Comparison of ENCODE assay signal across 8 mouse cellular contexts in the genomic region with DNA sequence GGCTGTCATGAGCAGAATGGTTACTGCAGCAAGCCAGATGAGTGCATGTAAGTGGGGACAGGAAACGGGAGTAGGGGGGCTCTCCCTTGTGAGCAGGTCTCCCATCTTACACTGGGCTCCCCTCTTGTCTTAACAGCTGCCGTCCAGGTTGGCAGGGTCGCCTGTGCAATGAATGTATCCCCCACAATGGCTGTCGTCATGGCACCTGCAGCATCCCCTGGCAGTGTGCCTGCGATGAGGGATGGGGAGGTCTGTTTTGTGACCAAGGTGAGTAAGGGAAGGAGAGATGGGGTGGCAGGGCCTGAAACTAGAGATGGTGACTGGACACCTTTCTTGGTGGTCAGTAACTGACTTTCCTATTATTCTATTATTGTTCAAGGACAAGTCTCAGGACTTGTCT. TPM values are rescaled to one million over a fixed set of nuclear protein-coding genes. Genes with fewer than 3 reads are reported as not detected.
A peak's percentile ranks its signal among the peaks of the same experiment; 100 is the strongest.
DNase-seq lines count a peak whose midpoint lies in the region; ATAC-seq and TF ChIP-seq lines count a peak whose summit lies in the region.

No protein-coding gene starts in this region.

- peak overlapping the region; percentile 31; the same call in 1 of the 2 replicates for H3K27ac ChIP-seq in lung, embryonic 14.5 days (ENCODE audit: low read depth)
- H3K27ac ChIP-seq in limb, embryonic 12.5 days = no peak overlapping the region
- H3K27ac ChIP-seq in stomach, embryonic 15.5 days = peak overlapping the region; percentile 57

- H3K9ac ChIP-seq in lung, embryonic 14.5 days = no peak overlapping the region
- no peak overlapping the region for H3K9ac ChIP-seq in limb, embryonic 12.5 days (replicated peaks)
- H3K9ac ChIP-seq in stomach, embryonic 15.5 days = no peak overlapping the region

- peak overlapping the region; percentile 92 for H3K4me2 ChIP-seq in lung, embryonic 14.5 days
- peak overlapping the region; percentile 4; the same call in 1 of the 2 replicates for H3K4me2 ChIP-seq in limb, embryonic 12.5 days
- peak overlapping the region; percentile 96 for H3K4me2 ChIP-seq in stomach, embryonic 15.5 days

- intact Hi-C loops in left cerebral cortex, postnatal 14 days (cut with DNase I) = no loop called here

- no peak for TF ChIP-seq CTCF in lung, embryonic 14.5 days (IDR thresholded peaks at IDR 0.05; ENCODE audit: low read depth)

- peaks cover 60% of the 10 kb centered on the region for H3K27me3 ChIP-seq in lung, embryonic 14.5 days (ENCODE audit: insufficient read depth, low read length)
- H3K27me3 ChIP-seq in limb, embryonic 12.5 days = peaks cover 92% of the 10 kb centered on the region
- peaks cover 50% of the 10 kb centered on the region for H3K27me3 ChIP-seq in stomach, embryonic 15.5 days (replicated peaks)

- ATAC-seq in lung, embryonic 14.5 days (ENCODE audit: insufficient read depth) = no peak
- ATAC-seq in limb, embryonic 12.5 days (ENCODE audit: insufficient number of reproducible peaks, insufficient read depth, low FRiP score, low TSS enrichment, low read depth) = no peak
- no peak for ATAC-seq in stomach, embryonic 15.5 days (ENCODE audit: insufficient read depth, low FRiP score, low read depth)

- peak; percentile 38 for DNase-seq in cerebellum, adult 11-12 months
- no peak for DNase-seq in cerebellum, postnatal 25 days
- DNase-seq in lung, embryonic 14.5 days = no peak
- DNase-seq in lung, postnatal 10 days = no peak
- DNase-seq in left cerebral cortex, postnatal 14 days (ENCODE audit: low spot score in 2 of 2) = no peak
- DNase-seq in embryo, embryonic 10.5 days (ENCODE audit: low spot score) = no peak

- no peaks in the 10 kb centered on the region for H3K9me3 ChIP-seq in lung, embryonic 14.5 days (ENCODE audit: low read depth, low read length)
- no peaks in the 10 kb centered on the region for H3K9me3 ChIP-seq in limb, embryonic 12.5 days
- no peaks in the 10 kb centered on the region for H3K9me3 ChIP-seq in stomach, embryonic 15.5 days

- WGBS in lung, embryonic 14.5 days = 28% methylated on average over 5 of the region's 5 CpGs
- 36% methylated on average over 5 of the region's 5 CpGs for WGBS in limb, embryonic 12.5 days
- 33% methylated on average over 5 of the region's 5 CpGs for WGBS in stomach, embryonic 15.5 days

- H3K36me3 ChIP-seq in lung, embryonic 14.5 days (ENCODE audit: insufficient read depth) = peaks cover 13% of the 10 kb centered on the region
- H3K36me3 ChIP-seq in limb, embryonic 12.5 days = no peaks in the 10 kb centered on the region
- no peaks in the 10 kb centered on the region for H3K36me3 ChIP-seq in stomach, embryonic 15.5 days

- peak overlapping the region; percentile 57; the same call in 1 of the 2 replicates for H3K4me3 ChIP-seq in lung, embryonic 14.5 days (ENCODE audit: low read depth, low read length)
- no peak overlapping the region for H3K4me3 ChIP-seq in limb, embryonic 12.5 days (replicated peaks)
- peak overlapping the region; percentile 52; the same call in 1 of the 2 replicates for H3K4me3 ChIP-seq in stomach, embryonic 15.5 days (replicated peaks)

- H3K4me1 ChIP-seq in lung, embryonic 14.5 days (ENCODE audit: insufficient read depth) = peaks cover 16% of the 10 kb centered on the region
- H3K4me1 ChIP-seq in limb, embryonic 12.5 days (replicated peaks) = peaks cover 42% of the 10 kb centered on the region
- H3K4me1 ChIP-seq in stomach, embryonic 15.5 days = peaks cover 35% of the 10 kb centered on the region

RNA-seq across cellular contexts. Expression of gene Dll4, which starts 3.0 kb away (rescaled TPM):
- 8.1 and 10.0 TPM in 2 replicates for polyA plus RNA-seq in lung, embryonic 14.5 days (2014; fragmentation: Nextera tagmentation; extraction: Ambion mirVana)
- polyA plus RNA-seq in limb, embryonic 12.5 days (2016; fragmentation: Nextera tagmentation; extraction: Ambion mirVana) = 4.8 and 5.3 TPM in 2 replicates
- 7.0 and 8.7 TPM in 2 replicates for polyA plus RNA-seq in stomach, embryonic 15.5 days (2015; fragmentation: Nextera tagmentation; extraction: Ambion mirVana)
- 1 to 10 TPM; 4.0 to 5.0 TPM for total RNA-seq in left cerebral cortex, postnatal 14 days (2021)

RNA-seq across cellular contexts. Expression of gene Chac1, which starts 22.5 kb away (rescaled TPM):
- 0.64 and 0.70 TPM in 2 replicates for polyA plus RNA-seq in lung, embryonic 14.5 days (2014; fragmentation: Nextera tagmentation; extraction: Ambion mirVana)
- 0.45 and 0.68 TPM in 2 replicates for polyA plus RNA-seq in limb, embryonic 12.5 days (2016; fragmentation: Nextera tagmentation; extraction: Ambion mirVana)
- polyA plus RNA-seq in stomach, embryonic 15.5 days (2015; fragmentation: Nextera tagmentation; extraction: Ambion mirVana) = 1.6 TPM in 2 replicates
- 1 to 10 TPM; 8.9 to 9.0 TPM for total RNA-seq in left cerebral cortex, postnatal 14 days (2021)

RNA-seq across cellular contexts. Expression of gene Vps18, which starts 40.0 kb away (rescaled TPM):
- polyA plus RNA-seq in lung, embryonic 14.5 days (2014; fragmentation: Nextera tagmentation; extraction: Ambion mirVana) = 15.9 and 17.5 TPM in 2 replicates
- polyA plus RNA-seq in limb, embryonic 12.5 days (2016; fragmentation: Nextera tagmentation; extraction: Ambion mirVana) = 23.8 and 24.6 TPM in 2 replicates
- polyA plus RNA-seq in stomach, embryonic 15.5 days (2015; fragmentation: Nextera tagmentation; extraction: Ambion mirVana) = 16.4 and 18.0 TPM in 2 replicates
- 10 to 100 TPM; 40.2 to 40.5 TPM for total RNA-seq in left cerebral cortex, postnatal 14 days (2021)

RNA-seq across cellular contexts. Expression of gene Rhov, which starts 57.5 kb away (rescaled TPM):
- 0.11 and 0.24 TPM in 2 replicates for polyA plus RNA-seq in lung, embryonic 14.5 days (2014; fragmentation: Nextera tagmentation; extraction: Ambion mirVana)
- polyA plus RNA-seq in limb, embryonic 12.5 days (2016; fragmentation: Nextera tagmentation; extraction: Ambion mirVana) = 8.5 TPM in 2 replicates
- polyA plus RNA-seq in stomach, embryonic 15.5 days (2015; fragmentation: Nextera tagmentation; extraction: Ambion mirVana) = 27.1 and 28.4 TPM in 2 replicates
- 1 to 10 TPM; 9.5 to 9.9 TPM for total RNA-seq in left cerebral cortex, postnatal 14 days (2021)

Comparison
In these comparisons a context has a peak if more than half of its experiments do, and no peak if none do; other contexts are left out.
1. H3K4me2 ChIP-seq: peak in every context shown above with its lines; median percentile 96 in stomach, embryonic 15.5 days; 92 in lung, embryonic 14.5 days; 4 in limb, embryonic 12.5 days.